Mouse (Mus musculus) c-Kit-negative CD71-positive TER-119-positive erythroid progenitor cells, embryonic 14.5 days (primary cell): ENCODE results near the gene Ankle1.
A peak's percentile ranks its signal among the peaks of the same experiment; 100 is the strongest.
"Not testable (repeated sequence)": the region's sequence is repeated elsewhere in the genome, so short reads cannot be mapped to it uniquely, and the experiment has no call there.

Experiments used
- DNase-seq: peaks from one replicate; pipeline ENCODE4 v3.0.0-alpha.2; 2013; ENCODE audit warnings: low read depth, low spot score

The Ankle1 gene

DNA sequence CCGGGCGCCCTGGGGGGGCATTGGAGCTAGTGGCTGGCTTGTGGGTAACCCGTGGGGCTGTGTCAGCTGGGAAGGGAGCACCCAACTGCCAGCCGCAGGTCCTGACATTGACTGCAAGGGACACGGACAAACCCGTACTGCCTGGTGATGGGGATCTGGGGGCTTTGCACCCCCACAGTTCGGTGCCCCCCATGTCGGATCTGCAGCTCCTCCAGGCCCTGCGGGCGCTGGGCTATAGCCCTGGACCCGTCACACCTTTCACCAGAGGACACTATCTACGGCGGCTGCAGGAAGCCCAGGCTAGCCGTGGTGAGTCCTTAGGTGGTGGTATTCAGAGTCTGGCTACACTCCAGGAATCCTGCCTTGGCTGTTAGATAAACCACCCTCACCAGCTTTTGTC lies 1.6 kb downstream of the Ankle1 start:
- DNase-seq, result no peak

DNA sequence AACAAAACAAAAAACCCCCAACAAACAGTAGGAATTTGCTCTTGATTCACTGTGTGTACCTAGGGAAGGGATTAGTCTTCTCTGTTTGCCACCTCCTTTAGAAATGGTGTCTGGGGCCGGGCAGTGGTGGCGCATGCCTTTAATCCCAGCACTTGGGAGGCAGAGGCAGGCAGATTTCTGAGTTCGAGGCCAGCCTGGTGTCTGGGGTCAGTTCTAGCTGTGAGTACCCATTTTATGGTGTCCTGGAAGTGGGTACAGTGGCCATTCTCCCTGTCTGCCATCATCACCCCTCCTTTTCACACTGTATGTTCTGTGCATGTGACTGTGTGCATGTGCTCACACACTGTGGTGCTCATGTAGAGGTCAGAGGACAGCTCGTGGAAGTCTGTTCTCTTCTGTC lies 2.4 kb downstream of the Ankle1 start:
- no peak for DNase-seq

DNA sequence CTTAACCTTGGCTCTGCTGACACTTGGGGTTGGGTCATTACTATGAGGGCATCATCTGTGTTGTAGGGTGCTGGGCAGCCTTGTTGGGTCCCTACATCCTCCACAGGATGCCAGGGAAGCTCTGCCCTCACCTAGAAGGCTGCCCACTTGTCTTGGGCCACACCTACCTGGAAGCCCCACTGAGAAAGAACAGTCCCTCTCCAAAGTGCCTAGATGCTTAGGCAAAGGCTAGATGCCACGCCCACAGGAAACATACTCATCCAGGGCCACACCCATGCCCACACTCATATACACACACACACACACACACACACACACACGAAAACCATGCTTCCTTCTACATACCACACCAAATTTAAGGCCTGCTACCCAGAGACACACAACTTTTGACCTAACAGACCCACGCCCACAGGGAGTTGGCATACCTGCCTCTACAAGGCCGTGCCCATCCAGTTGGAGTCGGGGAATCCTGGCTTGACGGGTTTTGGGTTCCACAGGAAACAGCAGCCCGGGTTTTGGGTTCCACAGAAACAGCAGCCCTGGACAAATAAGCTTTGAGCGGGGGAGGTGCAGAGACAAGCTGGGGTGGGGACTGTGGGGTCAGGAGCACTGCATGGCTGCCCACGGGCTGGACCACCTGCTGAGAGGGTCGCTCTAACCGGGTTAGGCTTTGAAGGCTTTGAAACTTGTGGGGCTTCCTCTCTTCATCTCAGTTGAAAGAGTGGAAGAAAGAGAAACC lies 5.9 kb downstream of the Ankle1 start:
- no peak for DNase-seq

DNA sequence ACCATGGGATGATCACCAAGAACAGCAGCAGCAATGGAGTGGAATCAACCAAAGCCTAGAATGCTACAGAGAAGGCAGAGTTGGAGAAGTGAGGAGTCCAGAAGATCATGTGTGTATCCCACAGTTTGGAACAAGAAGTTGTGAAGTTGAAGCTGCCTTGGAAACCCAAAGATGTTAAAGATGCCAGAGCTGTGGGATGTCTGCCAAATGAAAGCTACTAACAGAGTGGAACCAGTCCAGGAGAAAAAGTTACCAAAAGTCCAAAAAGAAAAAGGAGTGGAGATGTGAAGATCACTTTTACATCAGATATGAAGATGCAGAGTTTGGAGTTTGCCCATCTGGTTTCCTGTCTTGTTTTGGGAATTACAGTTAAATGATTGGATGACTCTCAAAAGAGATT lies 16.3 kb downstream of the Ankle1 start:
- DNase-seq, result no peak

DNA sequence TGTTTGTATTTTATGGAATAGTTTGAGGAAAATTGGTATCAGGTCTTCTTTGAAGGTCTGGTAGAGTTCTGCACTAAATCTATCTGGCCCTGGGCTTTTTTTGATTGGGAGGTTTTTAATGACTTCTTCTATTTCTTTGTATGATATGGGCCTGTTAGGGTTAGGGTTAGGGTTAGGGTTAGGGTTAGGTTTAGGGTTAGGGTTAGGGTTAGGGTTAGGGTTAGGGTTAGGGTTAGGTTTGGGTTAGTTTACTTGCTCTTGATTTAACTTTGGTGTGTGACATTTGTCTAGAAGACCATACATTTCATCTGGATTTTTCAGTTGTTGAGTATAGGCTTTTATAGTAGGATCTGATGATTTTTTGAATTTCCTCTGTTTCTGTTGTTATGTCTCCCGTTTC lies 27.1 kb downstream of the Ankle1 start:
- not testable (repeated sequence) for DNase-seq

DNA sequence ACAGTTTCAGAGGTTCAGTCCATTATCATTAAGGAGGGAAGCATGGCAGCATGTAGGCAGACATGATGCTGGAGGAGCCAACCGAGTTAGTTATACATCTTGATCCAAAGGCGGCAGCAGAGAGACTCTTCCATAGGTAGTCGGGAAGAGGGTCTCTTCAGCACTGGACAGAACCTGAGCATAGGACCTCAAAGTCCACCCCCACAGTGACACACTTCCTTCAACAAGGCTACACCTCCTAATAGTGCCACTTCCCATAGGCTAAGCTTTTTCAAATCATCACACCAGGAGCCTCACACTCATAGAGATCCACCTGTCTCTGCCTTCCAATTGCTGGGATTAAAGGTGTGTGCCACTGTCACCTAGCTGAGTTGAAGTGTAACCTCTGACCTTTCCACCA lies 31.2 kb downstream of the Ankle1 start:
- DNase-seq, result no peak

DNA sequence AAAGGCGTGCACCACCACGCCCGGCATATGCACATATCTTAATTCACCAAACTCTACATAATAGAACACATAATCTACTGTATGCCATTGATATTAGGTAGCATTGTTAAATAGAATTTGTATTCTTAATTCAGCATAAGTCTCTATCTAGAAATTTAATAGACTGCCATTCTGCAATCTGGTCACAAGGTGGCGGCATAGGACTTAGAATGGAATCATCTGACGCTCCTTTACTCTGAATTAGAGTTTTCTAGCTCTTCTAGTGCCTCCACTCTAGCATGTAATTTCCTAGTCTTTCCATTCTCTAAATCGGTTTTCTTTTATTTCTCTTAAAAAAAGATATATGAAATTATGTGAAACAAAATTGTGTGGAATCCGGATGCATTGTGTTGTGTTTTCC lies 35.6 kb downstream of the Ankle1 start:
- DNase-seq, result peak; percentile 54

DNA sequence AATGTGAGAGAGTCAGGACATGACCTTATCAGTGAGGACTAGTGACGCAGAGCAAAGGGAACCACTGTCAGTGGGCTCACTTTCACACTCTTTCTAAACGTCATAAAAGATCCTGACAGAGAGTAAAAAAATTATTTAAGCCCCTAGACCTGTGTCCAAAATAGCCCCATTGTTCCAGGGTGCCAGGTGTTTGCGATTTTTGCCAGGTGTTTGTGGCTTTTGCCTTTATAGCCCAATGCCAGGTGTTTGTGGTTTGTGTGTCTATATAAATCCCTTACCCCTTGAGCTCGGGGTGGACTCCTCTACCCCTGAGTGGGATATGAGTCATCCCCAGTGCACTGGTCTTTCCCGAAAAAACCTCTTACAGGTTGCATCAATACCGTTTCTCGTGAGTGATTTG lies 39.3 kb downstream of the Ankle1 start:
- DNase-seq, result no peak

DNA sequence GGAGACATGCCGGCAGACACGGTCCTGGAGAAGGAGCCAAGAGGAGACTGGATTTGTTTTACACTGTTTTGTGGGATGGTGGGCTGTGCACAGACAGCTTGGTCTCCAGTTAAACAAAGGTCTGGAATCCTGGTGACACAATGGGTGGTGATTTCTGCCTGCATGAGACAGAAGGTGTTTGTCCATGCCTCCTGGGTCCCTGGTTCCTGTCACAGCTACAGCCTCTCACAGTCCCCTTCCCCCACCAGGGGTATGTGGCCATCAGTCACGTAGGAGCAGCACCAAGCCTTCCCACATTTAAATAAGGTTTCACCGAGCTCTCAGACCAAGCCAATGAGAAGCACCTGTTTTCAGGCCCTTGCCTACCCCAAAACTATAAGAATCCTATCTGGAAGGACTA lies 45.5 kb downstream of the Ankle1 start:
- no peak for DNase-seq

DNA sequence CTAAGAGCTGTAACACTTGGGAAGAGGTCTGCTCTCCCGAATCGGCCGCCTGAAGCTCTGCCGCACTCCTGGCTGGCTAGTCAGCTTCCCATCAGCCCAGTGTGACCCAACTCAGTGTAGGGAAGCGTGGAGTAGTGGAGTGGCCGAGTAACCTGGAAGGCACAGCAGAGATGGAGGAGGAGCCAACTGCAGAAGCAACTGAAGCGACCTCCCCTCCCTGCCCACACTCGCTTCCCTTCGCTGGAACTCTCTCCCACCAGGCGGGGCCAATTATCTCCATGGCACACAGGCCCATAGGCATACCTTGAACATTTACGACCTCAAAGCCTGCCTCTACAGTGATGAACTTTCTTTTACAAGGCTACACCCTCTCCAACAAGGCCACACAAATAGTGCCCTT lies 46.0 kb downstream of the Ankle1 start:
- no peak for DNase-seq

DNA sequence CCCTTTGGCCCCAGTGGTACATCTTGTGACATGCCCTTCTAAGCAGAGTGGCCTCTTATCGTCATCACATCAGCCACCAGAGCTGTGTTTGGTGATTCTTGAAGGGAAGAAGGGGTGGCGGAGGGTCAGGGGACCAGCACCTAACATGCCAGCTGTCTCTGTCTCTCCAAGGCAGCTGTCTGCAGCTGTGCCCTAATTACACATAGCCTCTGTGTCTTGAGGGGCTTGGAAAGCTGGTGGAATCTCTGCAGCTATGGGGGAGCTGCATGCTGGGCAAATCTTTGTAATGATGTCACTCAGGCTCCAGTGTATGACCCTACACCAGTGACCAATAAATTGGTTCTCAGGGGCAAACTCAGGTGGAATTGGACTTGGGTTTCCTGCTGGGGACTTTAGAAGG lies 46.9 kb downstream of the Ankle1 start:
- no peak for DNase-seq

DNA sequence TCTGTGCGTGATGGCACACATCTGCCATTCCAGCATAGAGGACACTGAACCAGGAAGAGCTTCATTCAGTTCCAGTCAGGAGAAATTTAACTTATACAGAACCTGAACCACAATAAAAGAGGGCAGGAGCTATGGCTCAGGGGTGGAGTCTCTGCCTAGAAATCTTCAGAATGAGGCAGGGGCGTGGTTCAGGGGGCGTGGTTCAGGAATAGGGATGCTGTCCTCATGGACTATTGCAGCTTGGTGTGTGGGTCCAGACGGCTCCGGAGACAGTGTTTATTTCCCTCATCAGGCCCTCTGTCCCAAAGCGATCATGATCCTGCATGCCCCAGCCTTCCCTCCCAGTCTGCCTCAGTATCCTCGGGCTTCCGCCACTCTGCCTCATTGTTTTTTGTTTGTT lies 48.9 kb downstream of the Ankle1 start:
- no peak for DNase-seq

DNA sequence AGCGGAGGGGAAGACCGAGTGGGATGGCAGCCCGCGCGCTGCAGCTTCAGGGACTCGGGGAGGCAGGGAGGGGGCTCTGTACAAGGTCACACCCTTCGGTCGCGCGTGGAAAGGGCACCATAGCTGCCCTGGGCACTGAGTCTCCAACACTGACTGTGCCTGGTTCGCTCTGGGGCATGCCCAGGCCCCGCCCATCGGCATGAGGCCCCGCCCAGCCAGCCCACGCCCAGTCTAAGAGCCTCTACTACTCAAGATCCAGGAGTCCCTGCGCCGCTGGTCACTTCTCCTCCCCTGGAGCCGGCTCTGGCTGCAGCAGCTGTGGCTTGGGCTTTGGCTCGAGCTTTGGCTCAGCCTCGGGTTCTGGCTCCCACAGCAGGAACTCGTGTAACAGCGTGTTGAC lies 51.1 kb downstream of the Ankle1 start:
- peak; percentile 42 for DNase-seq

DNA sequence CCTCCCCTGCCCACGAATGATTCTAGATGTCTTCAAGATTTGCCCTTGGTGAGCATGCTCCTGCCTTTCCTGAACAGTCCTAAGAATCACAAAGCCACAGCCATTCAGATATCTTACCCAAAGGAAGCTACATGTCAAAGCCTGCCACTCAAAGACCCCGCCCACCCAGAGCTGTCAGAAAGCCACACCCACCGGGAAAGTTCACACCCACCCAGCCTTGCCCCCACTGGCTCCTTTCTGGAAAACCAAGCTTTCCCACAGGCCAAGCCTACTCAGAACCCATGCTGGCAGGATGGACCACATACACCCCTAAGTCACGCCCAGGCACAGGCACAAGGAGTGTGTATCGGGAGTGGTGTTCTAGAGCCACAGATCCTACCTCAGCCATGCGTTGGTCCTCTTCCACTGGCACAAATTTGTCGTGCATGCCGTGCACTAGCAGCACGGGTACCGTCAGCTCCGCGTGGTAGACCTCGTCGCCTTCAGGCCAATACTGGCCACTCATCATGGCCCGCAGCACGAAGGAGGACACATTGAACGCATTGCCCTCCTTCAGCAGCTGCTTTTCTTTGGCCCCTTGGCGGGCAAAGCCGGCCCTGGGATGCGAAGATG lies 52.0 kb downstream of the Ankle1 start:
- no peak for DNase-seq
